Mouse (Mus musculus) right cerebral cortex, adult 18-20 months (tissue): Measurements from ENCODE around the gene Ncbp2.

Source experiments
- DNase-seq: peaks from one replicate; pipeline ENCODE4 v3.0.0; 2022; ENCODE audit warnings: mixed read lengths

The Ncbp2 gene

DNA sequence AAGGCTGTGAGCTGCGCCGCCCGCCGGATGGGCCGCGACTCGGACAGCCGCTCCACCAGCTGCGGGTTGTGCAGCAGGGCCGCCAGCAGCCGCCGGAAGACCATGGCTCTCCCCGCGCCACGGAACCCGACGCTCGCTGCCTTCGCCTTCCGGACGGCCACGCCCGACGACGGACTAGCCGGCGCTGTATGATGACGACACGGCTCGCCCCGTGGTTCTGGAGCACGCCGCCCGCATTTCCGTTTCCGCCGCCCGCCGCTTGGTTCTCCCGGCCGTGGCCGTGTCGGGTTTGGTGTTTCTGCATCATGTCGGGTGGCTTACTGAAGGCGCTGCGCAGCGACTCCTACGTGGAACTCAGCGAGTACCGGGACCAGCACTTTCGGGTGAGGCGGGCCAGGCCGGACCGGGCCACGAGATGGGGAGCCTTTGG lies at the start of gene Ncbp2, which contains the start of gene 0610012G03Rik:
Gene Ncbp2 (plus strand): TSS at position 169 of the 430 bp plus-strand sequence.
Gene 0610012G03Rik (minus strand): TSS at position 150 of the 430 bp plus-strand sequence.
- DNase-seq: peak; percentile 96

DNA sequence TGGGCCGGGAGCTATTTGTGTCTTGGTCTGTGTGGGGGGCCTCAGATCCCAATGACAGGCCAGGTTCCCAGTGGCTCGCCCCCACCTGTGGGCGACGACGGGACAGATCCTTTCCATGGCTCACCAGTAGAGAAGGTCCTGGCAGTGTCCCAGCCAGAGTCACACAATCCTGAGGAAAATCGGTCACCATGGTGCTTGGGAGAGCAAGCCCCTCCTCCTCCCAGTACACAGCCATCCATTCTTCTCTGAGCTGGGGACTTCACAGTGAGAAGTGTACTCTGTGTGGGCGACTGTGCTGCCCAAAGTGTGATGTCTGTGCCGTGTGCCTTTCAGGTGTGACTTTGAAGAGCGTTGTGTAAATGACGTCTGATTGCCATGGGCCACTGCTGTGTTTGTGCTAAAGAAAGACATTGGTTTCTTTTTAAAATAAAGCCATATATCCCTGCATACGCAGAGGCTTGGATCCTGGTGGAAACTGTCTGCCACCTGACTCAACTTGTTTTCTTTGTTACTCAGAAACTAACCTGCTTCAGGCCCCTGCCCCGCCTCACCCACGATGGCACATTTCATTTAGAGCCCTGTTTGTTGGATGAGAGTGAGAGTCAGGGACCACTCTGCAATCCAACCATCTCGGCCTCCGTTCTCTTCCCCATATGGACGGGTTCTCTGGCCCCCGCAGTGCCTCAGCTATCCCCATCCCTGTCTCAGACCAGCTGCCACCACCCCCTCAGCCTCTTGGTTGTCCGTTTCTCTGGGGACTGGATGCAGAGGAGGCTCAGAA lies 49.6 kb upstream of the Ncbp2 start:
- DNase-seq: peak; percentile 94

DNA sequence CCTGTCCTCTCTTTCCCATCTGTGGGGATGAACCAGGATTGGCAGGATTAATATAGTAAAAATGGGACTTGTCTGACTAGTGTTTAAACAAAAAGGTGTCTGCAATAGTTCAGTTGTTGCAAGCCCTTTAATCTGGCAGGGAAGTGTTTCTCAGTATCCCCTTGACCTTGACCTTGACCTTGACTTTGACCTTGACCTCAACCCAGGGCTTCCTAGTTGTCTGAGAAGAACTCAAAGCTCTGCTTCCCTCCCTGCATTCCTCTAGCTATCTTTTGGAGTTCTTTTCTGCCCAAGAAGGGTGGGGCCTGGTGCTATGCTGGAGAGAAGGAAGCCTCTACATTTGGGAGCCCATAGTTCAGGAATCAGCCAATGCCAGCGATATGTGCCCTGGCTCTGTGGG lies 46.4 kb upstream of the Ncbp2 start:
- DNase-seq: no peak

- DNase-seq: no peak
These were observed 45.1 kb upstream of the Ncbp2 start for GRCm38 (mm10) chr16:31903239-31903638.

- no peak for DNase-seq
These were observed 43.0 kb upstream of the Ncbp2 start for GRCm38 (mm10) chr16:31905331-31905730.

- no peak for DNase-seq
These were observed 42.2 kb upstream of the Ncbp2 start for GRCm38 (mm10) chr16:31905891-31906825.

DNA sequence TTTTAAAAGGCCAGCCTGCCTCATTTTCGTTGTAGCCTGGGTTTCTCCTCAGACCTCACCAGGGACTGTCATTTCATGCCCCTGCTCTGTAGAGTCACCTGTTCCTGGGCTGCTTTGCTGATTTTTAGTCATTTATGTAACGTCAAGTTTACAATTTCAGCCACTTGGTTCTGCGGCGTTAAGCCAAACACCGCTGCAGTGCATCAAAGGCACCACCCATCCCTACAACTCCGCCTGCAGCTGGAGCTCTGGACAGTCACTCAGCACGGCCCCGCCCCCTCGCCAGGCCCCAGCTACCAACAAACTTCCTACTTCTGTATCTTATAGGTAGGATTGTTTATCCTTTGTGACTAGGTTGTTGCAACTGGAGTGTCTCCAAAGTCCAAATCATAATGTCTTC lies 41.4 kb upstream of the Ncbp2 start:
- peak; percentile 45 for DNase-seq

GRCm38 (mm10) chr16:31908959-31909358 lies 39.4 kb upstream of the Ncbp2 start:
- DNase-seq: peak; percentile 80

GRCm38 (mm10) chr16:31910281-31910847 lies 37.9 kb upstream of the Ncbp2 start:
- DNase-seq: no peak

DNA sequence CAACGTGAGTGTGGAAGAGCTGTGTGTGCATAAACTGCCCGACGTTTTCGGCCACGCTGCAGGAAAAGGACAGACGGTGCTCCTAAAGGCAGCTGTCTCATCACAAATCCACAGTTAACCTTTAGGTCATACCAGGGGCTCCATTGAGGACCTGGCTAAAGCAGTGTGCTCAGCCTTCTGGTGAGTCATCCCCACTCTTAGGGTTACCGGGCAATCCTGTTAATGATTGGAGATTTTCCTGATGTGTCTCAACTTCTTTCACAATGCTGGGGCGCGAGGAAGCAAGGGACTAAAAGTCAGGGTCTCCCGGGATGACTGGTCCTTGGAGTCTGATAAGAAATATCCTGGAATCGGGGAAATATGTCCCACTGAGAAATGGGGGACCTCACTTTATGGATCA lies 30.5 kb upstream of the Ncbp2 start:
- DNase-seq: no peak

DNA sequence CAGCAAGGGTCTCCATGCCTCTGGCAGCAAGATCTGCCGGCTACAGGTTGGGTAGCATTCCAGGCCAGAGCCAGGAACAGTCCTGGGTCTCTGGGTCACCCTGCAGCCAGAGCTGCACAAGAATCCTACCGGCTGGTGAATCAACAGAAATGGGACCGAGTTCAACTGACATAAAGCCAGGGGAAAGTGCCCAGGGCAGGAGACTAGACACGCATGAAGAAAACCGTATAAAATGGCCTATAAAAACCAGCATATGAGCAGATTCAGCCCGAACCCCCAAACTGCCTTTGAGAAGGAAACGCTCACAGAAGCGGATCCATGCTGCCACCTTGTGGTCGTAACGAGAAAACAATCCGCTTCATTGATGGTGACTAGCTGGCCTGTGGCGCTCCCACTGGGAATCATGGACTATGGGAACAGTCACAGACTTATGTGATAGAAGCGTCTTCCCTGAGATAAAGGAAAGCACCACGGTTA lies 30.0 kb upstream of the Ncbp2 start:
- DNase-seq: peak; percentile 89

GRCm38 (mm10) chr16:31924368-31924767 lies 23.9 kb upstream of the Ncbp2 start:
- DNase-seq: no peak

GRCm38 (mm10) chr16:31926091-31926490 lies 22.2 kb upstream of the Ncbp2 start:
- DNase-seq: no peak

GRCm38 (mm10) chr16:31926547-31927182 lies 21.6 kb upstream of the Ncbp2 start:
- no peak for DNase-seq

- no peak for DNase-seq
These were observed 20.9 kb upstream of the Ncbp2 start for GRCm38 (mm10) chr16:31927412-31927811.

- no peak for DNase-seq
These were observed 17.0 kb upstream of the Ncbp2 start for GRCm38 (mm10) chr16:31931330-31931729.

DNA sequence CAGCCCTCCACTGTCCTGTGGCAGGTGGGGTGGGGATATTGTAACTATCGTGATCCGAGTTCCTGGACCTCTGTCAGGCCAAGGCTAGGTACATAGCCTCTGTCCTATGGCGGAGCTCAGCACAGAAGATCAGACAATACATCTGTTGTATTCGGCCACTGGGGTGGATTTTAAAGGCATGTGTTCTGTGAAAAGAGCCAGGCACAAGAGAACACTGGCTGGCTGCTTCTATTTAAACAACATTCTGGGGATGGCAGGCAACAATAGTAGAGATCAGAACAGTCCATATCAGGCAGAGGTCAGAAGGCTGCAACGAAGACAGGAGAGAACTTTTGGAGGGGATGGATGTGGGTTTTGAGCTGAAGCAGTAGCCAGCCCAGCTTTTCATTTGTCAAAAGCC lies 16.1 kb upstream of the Ncbp2 start:
- no peak for DNase-seq

DNA sequence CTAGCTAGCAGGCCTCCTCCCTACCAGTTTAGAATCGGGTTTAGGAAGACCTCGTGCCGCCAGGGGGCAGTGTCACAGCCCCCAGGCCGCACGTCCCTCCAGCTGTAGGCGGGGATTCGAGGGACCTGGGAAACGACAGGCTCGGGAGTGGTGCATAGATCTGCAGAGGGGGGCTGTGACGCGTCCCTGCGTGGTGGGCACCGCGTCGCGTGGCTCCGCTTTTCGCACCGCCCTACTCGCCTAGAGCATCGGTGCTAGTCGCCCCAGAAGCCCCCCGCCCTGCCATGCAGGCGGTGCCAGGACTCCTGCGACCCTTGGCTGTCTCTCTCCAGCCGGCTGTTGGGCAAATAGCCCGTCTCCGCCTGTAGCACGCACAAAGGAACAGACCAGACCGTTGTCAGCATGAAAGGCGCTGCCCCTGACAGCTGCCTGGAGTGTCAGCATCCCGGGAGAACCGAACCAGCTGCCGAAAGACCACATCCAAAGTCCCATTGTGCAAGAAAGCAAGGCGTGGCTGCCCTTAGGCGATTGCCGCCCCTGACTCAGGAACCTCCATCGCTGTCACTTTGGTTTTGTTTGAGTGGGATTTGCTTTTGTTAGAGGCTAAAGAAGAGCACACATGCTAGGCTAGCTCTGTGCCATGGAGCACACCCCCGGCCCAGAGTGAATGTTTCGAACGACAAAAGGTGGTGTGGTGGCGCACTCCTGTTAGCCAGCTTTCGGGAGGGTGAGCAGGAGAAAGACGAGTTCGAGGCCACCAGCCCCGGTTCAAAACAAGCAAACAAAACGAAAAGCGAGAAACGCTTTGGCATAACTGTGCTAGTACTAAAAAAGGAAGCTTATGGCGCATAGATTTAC lies 15.2 kb upstream of the Ncbp2 start:
- peak; percentile 94 for DNase-seq

DNA sequence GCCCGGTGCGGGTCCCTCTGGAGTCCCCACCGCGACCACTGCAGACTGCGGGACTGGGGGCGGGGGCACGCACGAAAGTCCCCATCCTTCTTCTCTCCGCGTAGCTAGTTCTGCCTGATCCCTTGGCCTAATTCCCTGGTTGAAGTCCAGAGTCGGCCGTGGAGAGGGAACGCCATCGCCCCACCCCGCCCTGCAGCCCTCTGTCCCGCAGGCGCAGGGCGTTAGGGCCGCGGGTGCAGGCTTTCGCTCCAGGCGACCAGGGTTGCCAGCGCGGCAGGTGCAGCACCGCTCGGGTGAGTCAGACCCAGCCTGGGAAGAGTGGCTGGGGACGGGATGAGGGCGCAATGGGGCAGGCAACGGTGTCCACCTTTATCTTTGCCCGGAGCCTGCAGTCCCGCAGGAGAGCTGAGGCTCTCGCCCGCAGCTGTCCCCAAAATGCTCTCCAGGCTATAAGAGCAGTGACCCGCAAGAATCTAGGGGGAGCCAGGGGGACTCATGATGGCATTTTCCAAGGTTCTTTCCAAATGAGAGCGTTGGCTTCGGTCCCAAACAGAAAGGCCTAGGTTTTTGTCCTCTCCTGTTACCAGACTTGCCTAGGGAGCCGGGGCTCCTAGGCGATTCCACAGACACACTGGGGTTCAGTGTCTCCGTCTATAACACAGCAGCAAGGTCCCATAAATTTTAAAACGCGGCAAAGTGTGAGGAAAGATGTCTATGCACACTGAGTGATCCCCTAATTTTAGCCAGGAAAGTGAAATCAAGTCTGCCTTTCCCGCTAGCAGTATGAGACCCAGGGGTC lies 14.4 kb upstream of the Ncbp2 start, which contains the start of gene Pigz:
Gene Pigz (plus strand): TSS at position 101 of the 799 bp plus-strand sequence.
- DNase-seq: peak; percentile 69

DNA sequence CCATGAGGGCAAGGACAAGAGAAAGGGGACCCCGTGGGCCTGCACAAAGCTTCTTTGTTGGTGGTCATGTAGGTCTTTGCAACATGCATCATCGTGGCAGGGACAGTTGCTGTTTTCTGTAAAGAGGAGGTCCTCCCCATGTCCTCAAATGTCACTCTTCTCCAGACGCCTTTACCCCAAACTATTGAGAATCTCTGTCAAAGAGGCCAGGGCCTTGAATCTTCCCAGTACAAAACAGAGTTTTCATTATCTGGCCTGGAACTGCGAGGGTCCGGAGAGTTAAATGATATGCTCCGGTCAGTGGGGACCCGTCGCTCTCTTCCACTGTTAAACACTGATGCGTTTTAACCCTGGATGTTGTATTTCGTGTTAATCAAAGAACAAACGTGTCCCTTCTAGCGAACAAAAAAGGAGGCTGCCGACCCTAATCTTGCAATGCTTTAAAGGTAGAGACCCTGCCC lies 13.7 kb upstream of the Ncbp2 start:
- DNase-seq: no peak
